Mouse (Mus musculus) urinary bladder, postnatal 14 days (tissue): Measurements from ENCODE around the gene Magi1.

Source experiments
- DNase-seq: peaks from one replicate; pipeline ENCODE4 v3.0.0; 2021; ENCODE audit warnings: low spot score

Gene Magi1

DNA sequence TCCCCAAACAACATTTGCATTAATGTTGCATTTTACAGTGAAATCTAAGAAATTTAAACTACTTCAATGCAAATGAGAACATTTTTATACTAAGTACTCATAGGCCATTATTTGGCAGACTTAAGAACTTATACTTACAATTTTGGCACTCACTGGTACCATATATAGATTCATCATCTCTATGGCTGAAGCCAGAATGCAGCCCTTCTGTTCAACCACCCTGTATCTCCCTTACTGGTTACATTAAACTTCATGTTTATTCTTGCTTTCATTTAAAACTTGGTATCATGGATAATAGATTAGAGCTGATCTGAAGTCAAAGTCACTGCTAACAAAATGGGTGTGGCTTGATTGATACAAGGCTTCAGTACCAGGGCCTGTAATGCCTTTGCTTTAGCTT lies 171.9 kb downstream of the Magi1 start:
- no peak for DNase-seq

DNA sequence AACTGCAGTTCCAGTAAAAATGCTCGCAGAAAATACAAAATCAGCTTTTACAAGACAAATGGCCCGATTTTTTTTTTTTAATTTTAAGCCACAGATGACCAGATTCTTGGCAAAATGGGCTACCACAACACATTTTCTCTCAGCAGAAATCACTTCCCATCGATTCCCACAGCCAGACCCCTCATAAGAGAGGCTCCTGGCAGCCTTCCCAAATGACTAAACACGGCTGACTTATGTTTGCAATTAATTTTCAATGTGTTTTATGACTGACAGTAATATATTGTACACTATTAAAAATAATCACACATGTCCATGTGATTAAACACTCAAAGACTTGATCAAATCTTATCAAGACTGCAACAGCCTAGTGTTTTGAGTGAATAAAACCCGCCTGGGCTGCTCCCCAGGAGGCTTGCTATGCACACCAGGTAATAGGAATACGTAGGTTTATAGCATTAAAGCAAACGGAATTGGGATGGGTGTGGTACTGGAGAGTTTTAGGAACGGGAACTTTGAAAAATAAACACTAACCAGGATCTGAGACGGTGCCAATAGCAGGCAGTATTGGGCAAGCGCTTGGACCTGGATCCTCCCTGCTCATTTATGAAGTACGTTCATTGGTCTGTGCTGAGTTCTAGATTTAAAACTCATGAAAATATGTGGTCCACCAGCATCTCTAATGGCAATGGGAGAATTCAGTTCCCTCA lies 176.2 kb downstream of the Magi1 start:
- DNase-seq, result peak; percentile 19

GRCm38 (mm10) chr6:94103581-94103980 lies 180.1 kb downstream of the Magi1 start:
- DNase-seq, result no peak

GRCm38 (mm10) chr6:94101256-94101655 lies 182.5 kb downstream of the Magi1 start:
- DNase-seq, result no peak

- DNase-seq, result no peak
These were observed 188.6 kb downstream of the Magi1 start for GRCm38 (mm10) chr6:94094924-94095685.

DNA sequence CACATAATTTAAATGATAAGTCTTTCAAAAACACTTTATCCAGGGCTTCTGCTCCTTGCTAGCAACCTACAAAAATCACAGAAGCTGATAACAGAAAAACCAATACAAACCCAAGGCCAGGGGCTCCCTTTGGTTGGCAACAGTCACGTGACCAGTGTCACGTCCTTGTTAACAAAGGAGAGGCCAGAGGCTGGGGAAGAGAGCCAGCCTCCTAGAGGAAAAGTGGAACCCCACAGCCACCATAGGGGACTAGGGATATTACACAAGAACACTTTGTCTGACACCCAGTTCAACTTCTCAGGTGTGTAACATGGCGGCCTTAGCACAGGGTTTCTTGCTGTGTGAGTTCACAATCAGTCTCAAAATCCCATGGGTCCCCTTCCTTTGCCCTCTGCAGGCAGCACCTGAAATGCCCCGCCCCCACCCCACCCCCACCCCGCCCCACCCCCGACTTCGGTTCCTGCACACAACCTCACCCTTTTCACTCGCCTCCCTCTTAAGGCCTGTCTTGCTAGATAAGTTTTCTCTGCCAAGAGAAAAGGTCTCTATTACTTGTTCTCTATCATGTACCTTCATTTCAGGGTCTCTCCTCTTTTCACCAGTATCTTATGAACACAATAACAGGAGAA lies 190.6 kb downstream of the Magi1 start:
- no peak for DNase-seq

DNA sequence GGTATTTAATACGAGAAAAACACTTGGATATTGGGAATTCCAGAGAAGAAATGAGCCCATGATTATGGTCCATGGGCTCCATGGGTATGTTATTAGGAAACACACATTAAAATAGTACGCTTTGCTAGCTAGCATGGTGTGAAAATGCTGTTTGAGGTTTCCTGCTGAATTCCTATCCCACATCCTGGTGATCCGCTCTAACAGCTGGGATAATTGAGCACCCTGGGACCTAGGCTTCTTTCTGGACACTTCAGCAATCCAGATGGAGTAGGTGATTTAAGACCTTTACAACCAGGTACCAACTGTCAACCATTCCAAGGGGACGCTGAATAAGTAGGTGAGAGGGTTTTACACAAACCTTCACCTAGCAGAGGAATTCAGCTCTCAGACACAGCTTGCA lies 191.2 kb downstream of the Magi1 start:
- DNase-seq, result no peak

DNA sequence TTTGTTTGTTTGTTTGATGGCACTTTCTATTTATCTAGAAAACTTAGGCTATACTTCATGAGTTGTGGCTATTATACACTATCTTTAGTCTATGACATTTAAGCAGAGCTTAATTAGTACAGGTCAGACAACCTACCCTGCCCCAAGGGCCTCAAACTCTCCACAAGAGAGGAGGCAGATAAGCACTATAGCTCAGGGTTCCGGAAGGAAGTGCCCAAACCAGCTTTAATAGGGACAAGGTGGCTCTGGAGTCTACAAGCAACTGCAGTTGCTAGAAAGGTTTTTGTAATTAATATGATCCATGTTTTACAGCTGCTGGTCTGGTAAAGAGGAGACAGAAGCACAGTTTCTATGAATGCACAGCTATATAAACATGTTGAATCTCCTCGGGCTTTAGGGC lies 196.9 kb downstream of the Magi1 start:
- DNase-seq, result no peak

DNA sequence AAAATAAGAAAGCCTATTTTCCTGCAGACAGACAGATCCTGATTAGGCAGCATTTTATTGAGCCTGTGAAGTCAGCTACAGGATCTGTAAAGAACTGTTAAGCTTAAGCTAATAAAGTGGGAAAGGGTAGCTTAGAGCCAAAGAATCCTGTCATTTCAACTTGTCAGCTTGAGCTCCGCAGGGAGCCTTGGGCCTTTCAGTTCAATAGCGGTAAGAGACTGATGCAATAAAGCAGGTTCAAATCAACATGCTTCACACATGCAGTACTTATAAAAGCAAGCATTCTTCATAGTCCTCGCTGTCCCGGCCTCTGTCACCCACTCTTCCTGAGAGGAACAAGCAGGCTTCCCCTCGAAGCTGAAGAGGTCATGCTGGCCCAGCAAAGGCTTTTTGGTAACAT lies 199.0 kb downstream of the Magi1 start:
- no peak for DNase-seq

DNA sequence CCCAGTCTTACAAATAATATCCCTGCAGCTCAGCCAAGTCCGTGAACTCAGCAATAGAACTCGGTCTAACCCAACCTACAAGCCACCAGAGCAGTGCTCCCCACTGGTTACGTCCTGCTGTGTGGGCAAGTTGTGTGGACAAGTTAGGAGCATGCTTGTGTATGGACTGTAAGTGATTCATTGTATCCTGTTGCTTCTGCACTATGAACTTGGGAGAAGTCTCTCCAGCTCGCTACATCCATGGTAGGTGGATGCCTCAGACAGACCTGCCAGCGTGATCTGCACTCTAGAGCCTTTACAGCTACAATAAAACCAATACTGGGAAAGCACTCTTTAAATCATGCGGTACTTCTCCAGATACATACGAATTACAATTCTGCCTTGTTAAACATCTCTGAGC lies 200.3 kb downstream of the Magi1 start:
- no peak for DNase-seq

DNA sequence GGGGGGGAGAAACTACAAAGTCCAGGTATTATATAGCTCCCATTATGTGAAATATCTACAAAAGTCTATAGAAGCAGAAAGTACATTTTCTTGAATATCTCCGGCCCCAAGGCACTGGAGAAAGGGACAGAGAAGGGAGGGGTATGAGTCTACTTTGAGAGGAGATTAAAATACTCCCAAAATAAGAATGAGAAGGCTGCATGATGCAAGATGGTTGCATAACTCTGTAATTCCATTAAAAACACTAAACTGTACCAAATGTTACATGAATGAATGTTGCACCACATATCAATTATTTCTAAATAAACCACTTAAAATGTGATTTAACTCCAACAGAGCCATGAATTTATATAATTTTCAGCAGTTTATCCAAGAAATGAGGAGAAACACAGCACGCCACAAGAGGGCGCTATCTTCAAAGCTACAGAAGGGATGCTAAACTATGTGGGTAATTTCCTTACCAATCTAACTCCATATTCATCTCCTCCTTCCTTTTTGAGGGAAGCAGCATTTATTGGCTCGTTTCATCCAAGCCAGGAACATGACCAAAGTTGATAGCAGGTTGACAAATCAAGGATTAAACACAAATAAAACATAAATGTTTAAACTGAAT lies 202.7 kb downstream of the Magi1 start:
- peak; percentile 79 for DNase-seq

DNA sequence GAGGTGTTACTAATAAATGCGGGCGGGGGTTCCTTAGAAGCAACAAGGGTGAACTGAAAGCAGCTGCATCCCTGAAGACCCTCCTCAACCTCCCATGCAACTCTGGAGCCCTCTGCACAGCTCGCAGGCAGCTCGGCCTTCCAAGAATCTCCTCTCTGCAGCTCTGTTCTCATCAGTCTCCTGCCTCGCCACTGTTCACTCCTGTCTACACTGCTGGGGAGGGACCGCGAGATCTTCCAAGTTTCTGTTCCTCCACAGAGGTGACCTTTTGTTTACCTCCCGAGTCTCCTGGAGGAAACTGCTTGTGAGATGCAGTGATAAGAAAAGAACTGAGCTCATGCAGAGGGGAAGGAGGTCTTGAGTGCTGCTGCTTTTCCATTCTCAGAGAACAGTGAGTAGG lies 204.8 kb downstream of the Magi1 start:
- DNase-seq, result peak; percentile 33

DNA sequence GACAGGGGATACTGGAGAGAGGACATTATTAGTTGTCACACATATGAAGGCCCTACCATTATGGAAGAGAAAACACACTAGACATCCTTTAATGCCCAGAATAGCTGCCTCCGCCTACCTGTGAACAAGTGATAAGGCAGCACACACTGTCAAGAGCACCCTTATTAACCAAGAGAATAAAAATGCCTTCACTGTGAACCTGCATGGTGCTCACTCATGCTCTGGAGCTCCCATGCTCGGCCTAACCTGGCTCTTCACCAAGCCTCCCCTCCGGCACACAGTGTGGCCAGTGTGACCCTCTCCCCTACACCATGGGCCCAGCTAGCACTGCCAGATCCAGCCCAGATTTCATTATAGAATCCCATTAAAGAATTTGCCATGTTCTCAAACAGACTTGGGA lies 206.7 kb downstream of the Magi1 start:
- no peak for DNase-seq

- DNase-seq, result no peak
These were observed 207.7 kb downstream of the Magi1 start for GRCm38 (mm10) chr6:94075990-94076389.

DNA sequence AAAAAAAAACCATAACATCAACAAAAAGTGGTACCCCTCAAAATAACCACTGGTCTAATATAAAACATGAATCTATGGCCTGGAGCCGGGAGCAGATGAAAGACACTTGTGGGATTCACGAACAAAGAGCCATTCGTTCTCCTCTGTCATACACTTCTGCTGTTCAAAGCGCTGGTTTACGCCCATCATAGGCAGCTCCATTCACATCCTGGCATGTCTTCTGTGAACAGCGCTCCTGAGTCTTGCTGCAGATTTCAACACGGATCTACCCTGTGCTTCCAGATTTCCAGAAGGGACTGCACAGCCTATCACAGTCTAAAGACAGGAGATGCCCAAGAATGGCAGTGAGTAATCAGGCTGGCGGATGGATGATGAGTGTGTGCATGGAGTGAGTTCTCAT lies 208.5 kb downstream of the Magi1 start:
- no peak for DNase-seq

DNA sequence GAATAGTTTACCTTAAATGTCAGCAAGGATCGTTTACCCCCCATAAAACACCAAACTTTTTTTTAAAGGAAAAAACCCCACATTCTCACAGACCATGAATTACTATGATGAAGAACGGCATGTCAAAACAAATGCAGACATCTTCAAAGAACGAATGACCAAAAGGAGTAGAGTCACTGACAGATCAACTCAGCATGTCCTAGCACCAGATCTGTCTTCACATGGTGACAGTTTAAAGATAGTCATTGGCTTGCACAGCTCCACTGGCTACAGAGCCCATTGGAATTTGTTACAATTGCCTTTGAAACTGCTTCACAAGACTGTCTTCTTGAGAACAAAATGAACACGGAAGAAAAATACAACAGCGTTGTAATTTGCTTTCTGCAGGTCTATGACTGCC lies 212.0 kb downstream of the Magi1 start:
- DNase-seq, result no peak

GRCm38 (mm10) chr6:94070702-94071101 lies 213.0 kb downstream of the Magi1 start:
- DNase-seq, result no peak

- DNase-seq, result no peak
These were observed 214.3 kb downstream of the Magi1 start for GRCm38 (mm10) chr6:94069421-94069820.

GRCm38 (mm10) chr6:94067741-94068450 lies 215.8 kb downstream of the Magi1 start:
- DNase-seq, result no peak

DNA sequence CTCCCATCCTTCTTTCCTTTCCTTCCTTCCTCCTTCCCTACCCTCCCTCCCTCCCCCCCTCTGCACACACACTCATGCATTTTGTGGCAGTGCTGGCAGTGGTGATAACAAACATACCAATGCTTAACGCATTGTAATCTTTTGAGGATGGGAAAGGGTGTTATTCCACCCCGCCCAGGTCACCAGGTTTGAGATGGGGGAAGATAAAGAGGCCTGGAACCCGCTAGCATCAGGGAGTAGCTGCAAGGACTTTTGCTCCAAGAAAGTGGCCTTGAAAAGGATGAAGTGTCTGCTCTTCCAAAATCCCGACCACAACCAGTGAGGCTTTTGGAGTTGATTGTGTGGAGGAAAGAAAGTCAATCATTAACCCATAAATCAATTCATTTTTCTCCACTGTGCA lies 218.9 kb downstream of the Magi1 start:
- no peak for DNase-seq

- DNase-seq, result no peak
These were observed 220.2 kb downstream of the Magi1 start for GRCm38 (mm10) chr6:94063542-94063941.

- no peak for DNase-seq
These were observed 222.2 kb downstream of the Magi1 start for GRCm38 (mm10) chr6:94061424-94061980.
